Mouse (Mus musculus) C2C12 (cell line): ENCODE measurements at regions not wholly inside any gene's neighbourhood (a gene's known extent, or its start where the extent isn't known, plus 50 kb on each side); places are given as distances from the start of the nearest gene placed in this dataset.

ENCODE experiments used
- H3K27me3 ChIP-seq: one replicate; pipeline ENCODE4 v1.6.1; 2011; ENCODE audit not compliant: control insufficient read depth, insufficient read depth, insufficient read length
- H3K36me3 ChIP-seq: one replicate; pipeline ENCODE4 v1.6.1; 2011; ENCODE audit not compliant: control insufficient read depth, insufficient read depth
- H3K4me3 ChIP-seq: one replicate; pipeline ENCODE4 v1.5.1; 2011; ENCODE audit warnings: mild to moderate bottlenecking, control low read depth; ENCODE audit not compliant: poor library complexity, insufficient read depth, severe bottlenecking
- H3K79me2 ChIP-seq: one replicate; pipeline ENCODE4 v1.6.1; 2011; ENCODE audit not compliant: control insufficient read depth, insufficient read depth
- H3K79me3 ChIP-seq: one replicate; pipeline ENCODE4 v1.6.1; 2011; ENCODE audit warnings: low read depth, control low read depth
- H3ac ChIP-seq: one replicate; pipeline ENCODE3; 2011; ENCODE audit warnings: low read depth; ENCODE audit not compliant: control insufficient read depth, insufficient read length
- CEBPB ChIP-seq: IDR thresholded peaks from one replicate; pipeline ENCODE4 v1.6.1; 2011; ENCODE audit warnings: low read depth, mild to moderate bottlenecking, control low read depth, moderate library complexity
- CTCF ChIP-seq: IDR thresholded peaks from one replicate; pipeline ENCODE4 v1.5.1; 2011; ENCODE audit not compliant: control insufficient read depth, insufficient read depth, insufficient read length
- FOSL1 ChIP-seq: IDR thresholded peaks from one replicate; pipeline ENCODE4 v1.8.0; 2011; ENCODE audit warnings: mild to moderate bottlenecking, low read length; ENCODE audit not compliant: poor library complexity, insufficient read depth, severe bottlenecking
- MAX ChIP-seq: IDR thresholded peaks from one replicate; pipeline ENCODE4 v1.6.1; 2011; ENCODE audit warnings: mild to moderate bottlenecking, control low read depth
- MYOD1 ChIP-seq: IDR thresholded peaks from one replicate; pipeline ENCODE4 v1.6.1; 2011; ENCODE audit warnings: low read depth; ENCODE audit not compliant: control insufficient read depth, insufficient read length
- MYOG ChIP-seq: IDR thresholded peaks from one replicate; pipeline ENCODE4 v1.6.1; 2011; ENCODE audit not compliant: control insufficient read depth, insufficient read length; ENCODE audit errors: extremely low read depth
- USF1 ChIP-seq: IDR thresholded peaks from one replicate; pipeline ENCODE4 v1.6.1; 2011; ENCODE audit warnings: low read depth, mild to moderate bottlenecking, control low read depth, moderate library complexity

- Histone ChIP-seq H3ac (no peak overlapping the region), H3K79me2 (no peaks in the 10 kb centered on the region), H3K4me3 (no peak overlapping the region), H3K79me3 (no peaks in the 10 kb centered on the region), H3K27me3 (peaks cover 37% of the 10 kb centered on the region), H3K36me3 (no peaks in the 10 kb centered on the region)
- peak; percentile 99 for TF ChIP-seq CTCF
- no peak for TF ChIP-seq MAX
- no peak for TF ChIP-seq FOSL1
- TF ChIP-seq CEBPB, result no peak
- no peak for TF ChIP-seq MYOD1
- TF ChIP-seq MYOG, result no peak
- TF ChIP-seq USF1, result no peak
Measured at GRCm38 (mm10) chr5:112153675-112154085, 98.6 kb downstream of the Cryba4 start.

DNA sequence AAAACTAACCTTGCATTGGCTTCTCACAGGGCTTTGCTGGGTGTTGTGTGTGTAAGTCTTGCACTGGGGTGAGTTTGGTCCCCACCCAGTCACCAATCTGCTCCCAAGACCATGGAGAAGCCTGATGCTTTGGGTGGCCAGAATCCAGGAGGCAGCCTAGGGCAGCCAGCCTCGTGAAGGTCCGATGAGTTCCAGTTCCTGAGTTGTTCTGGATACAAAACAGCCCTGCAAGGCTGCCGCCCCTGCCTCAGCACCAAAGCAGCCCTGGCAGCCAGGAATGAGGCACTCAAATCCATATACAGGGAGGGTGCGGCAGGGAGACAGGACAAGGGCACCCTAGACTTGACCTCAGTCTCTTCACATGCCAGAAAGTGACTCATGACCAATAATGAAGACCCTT lies 97.7 kb downstream of the Cryba4 start:
- Histone ChIP-seq H3K4me3 (no peak overlapping the region), H3K79me3 (no peaks in the 10 kb centered on the region), H3K27me3 (peaks cover 36% of the 10 kb centered on the region), H3K79me2 (no peaks in the 10 kb centered on the region), H3ac (no peak overlapping the region), H3K36me3 (no peaks in the 10 kb centered on the region)
- TF ChIP-seq CTCF (no peak), USF1 (no peak), MYOG (no peak), CEBPB (no peak), MAX (no peak), MYOD1 (no peak), FOSL1 (no peak)

GRCm38 (mm10) chr5:112155051-112155450 lies 97.3 kb downstream of the Cryba4 start:
- Histone ChIP-seq H3K79me3 (no peaks in the 10 kb centered on the region), H3ac (no peak overlapping the region), H3K36me3 (no peaks in the 10 kb centered on the region), H3K27me3 (peaks cover 33% of the 10 kb centered on the region), H3K79me2 (no peaks in the 10 kb centered on the region), H3K4me3 (no peak overlapping the region)
- TF ChIP-seq CEBPB (no peak), MYOD1 (no peak), MYOG (no peak), MAX (no peak)

DNA sequence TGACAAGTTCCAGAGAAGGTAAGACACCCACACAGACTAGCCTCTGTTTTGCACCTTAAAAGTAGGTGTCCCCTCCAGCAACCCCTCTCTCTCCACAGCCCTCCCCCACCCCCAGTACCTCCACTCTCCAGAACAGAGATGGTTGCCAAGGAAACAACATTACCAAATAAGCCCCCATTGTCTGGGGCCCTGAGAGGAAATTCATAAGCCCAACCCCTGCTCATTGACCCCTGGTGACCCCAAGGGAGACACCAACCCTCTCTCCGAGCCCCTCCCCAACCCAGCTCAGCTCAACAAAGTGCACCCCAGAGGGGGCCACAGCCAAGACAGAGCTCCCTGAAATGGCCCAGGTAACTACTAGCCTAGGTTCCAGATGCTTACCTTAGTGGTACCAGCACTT lies 96.3 kb downstream of the Cryba4 start:
- Histone ChIP-seq H3K27me3 (peaks cover 38% of the 10 kb centered on the region), H3K79me3 (no peaks in the 10 kb centered on the region), H3ac (no peak overlapping the region), H3K36me3 (no peaks in the 10 kb centered on the region), H3K4me3 (no peak overlapping the region), H3K79me2 (no peaks in the 10 kb centered on the region)
- TF ChIP-seq CTCF (no peak), FOSL1 (no peak), CEBPB (no peak), USF1 (no peak), MYOG (no peak), MYOD1 (no peak), MAX (no peak)

DNA sequence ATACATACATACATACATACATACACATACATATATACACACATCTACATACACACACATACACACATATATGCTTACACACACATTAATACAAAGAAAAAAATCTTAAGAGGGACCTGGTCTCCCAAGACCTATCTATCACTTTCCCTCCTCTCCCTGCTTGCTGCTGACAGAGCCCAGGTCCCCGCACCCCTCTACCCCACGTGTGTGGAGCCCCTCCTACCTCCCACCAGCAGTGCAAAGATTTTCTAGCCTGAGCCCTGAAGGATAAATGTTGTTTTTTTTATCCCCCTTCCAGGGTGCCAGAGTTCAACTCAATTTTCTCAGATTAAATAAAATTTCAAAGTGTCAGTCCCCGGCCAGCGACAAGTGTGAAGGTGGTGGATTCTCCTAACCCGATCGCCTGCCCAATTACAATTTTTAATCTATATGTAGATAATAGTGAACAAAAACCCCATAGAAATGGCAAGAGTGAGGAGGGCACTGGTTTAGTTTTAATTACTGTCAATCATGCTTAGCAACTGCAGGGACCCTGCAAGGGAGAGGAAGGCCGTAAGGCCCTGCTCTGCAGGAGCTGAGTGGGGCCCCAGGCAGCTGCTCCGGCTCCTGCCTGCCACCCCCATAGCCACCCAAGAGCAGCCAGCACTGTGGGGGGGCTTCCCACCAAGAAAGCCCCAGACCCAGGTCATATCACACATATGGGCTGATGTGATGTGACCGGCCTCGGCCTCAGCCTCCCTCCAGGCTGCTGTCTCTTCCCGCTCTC lies 85.7 kb downstream of the Cryba4 start:
- H3ac ChIP-seq, result no peak overlapping the region
- TF ChIP-seq USF1, result no peak
- no peak for TF ChIP-seq CTCF
- TF ChIP-seq FOSL1, result no peak
- TF ChIP-seq MYOG, result no peak
- no peak for TF ChIP-seq MAX
- TF ChIP-seq CEBPB, result no peak
- peaks cover 76% of the 10 kb centered on the region for H3K27me3 ChIP-seq
- no peak overlapping the region for H3K4me3 ChIP-seq
- no peaks in the 10 kb centered on the region for H3K79me2 ChIP-seq
- no peaks in the 10 kb centered on the region for H3K36me3 ChIP-seq
- H3K79me3 ChIP-seq, result no peaks in the 10 kb centered on the region

GRCm38 (mm10) chr5:112167790-112168189 lies 84.5 kb downstream of the Cryba4 start:
- TF ChIP-seq MAX (no peak), CEBPB (no peak), CTCF (no peak), MYOG (no peak), USF1 (no peak), FOSL1 (no peak), MYOD1 (no peak)
- no peaks in the 10 kb centered on the region for H3K36me3 ChIP-seq
- peaks cover 72% of the 10 kb centered on the region for H3K27me3 ChIP-seq
- H3ac ChIP-seq, result no peak overlapping the region
- H3K4me3 ChIP-seq, result no peak overlapping the region
- no peaks in the 10 kb centered on the region for H3K79me3 ChIP-seq
- H3K79me2 ChIP-seq, result no peaks in the 10 kb centered on the region
